Mouse (Mus musculus) frontal cortex, postnatal 36 days (tissue): ENCODE measurements around the gene Ccdc3.

Experiments
- DNase-seq, 2 experiments: peaks; one replicate each; pipeline ENCODE4 v3.0.0; 2022; ENCODE audit warnings: low spot score in 2 of 2

The Ccdc3 gene

DNA sequence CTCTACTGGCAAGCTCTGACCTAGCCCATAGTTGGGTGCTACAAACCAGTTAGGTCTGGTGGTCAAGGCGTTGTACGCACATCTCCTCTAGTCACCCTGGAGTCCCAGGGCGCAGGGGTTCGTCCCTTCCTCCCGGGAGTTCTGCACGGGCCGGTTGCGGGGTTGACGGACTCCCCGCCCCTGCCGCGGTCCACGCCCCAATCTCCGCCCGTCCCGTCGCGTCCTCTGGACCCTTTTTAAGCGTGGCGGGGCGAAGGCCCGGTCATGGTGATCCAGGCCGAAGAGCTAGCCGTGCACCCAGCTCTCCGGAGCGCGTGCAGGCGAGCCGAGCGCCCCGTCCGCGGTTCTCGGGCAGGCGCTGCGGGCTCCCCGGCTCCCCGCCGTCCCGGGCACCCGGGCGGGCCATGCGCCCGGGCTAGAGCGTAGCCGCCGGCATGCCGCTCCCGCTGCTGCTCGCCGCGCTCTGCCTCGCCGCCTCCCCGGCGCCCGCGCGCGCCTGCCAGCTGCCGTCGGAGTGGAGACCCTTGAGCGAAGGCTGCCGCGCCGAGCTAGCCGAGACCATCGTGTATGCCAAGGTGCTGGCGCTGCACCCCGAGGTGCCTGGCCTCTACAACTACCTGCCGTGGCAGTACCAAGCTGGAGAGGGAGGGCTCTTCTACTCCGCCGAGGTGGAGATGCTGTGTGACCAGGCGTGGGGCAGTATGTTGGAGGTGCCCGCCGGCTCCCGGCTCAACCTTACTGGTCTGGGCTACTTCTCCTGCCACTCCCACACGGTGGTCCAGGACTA, at the start of gene Ccdc3:
TSS of gene Ccdc3 (plus strand) at position 277 of the 787 bp plus-strand sequence.
- no peak for DNase-seq

GRCm38 (mm10) chr2:5090385-5090784, 47.2 kb upstream of the Ccdc3 start:
- peak in 1 of 2 experiments; percentile 59 for DNase-seq

DNA sequence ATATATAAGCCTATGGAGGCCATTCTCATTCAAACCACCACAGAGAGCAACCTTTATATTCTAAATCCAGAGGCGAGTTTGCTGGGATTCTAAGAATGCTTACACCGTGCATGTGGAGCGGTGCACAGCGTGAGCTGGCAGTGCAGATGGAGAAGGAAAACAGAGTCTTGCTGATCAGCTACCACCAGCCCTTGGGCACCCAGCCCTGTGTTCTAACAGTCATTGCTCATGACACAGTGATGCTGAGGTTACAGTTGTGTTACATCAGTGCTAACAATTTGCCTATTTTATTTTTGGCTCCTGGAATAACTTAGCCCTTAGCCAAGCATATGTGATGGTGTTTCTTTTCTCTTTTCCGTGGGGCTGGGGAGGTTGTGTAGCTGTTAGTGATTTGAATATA, 42.7 kb upstream of the Ccdc3 start:
- no peak for DNase-seq

DNA sequence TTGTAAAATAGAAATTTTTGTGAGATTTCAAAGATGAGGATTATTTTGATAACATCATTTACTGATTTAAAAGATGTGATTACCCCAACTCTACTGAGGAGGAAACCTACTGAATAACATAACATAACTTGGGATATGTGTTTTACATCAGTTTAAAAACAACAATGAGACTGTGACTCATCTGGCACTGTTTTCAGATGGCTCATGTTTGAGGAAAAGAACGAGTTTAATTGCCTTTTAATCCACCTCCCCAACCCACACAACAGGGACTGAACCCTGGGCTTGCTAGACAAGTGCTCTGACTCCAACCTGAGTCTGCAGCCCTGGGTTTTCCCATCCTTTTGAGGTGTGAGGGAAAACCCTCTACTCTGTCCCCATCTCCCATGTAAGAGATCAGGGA, 42.3 kb upstream of the Ccdc3 start:
- no peak for DNase-seq

GRCm38 (mm10) chr2:5097786-5098445, 39.7 kb upstream of the Ccdc3 start:
- peak in 1 of 2 experiments; percentile 33 for DNase-seq

DNA sequence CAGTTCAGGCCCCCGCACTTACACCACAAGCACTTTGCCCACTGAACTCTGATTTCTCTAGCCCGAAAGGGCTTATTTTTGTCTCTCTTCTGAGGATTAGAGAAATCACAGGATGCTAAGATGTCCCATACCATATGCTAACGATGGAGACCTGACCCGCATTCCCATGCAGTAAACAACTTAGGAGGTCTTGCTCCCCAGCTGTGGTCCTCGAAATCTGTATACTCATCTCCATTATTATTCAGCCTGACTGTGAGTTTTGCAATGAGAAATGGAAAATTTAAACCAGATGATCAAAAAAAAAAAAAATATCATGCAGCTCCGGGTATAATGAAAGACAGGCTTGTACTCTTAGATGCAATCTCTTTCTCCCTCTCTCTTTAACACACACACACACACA, 38.4 kb upstream of the Ccdc3 start:
- DNase-seq = no peak

- no peak for DNase-seq
Observed at GRCm38 (mm10) chr2:5101743-5102245, 35.8 kb upstream of the Ccdc3 start.

DNA sequence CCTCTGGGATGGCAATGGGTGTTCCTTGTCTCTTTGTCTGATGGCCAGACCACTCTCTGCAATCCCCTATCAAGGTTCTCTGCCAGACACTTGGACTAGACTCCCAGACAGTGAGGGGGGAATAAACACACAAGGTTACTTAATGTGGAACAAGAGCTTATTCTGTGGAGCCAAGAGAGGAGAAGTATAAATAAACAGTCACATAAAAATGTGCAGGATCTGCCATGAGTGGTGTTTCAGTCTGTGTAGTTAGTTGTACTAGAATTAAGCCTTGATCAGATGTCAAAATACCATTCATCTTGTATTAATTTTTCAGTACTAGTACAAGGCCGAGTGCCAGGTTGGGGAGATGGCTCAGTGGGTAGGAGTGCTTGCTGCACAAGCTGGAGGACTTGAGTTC, 34.7 kb upstream of the Ccdc3 start:
- no peak for DNase-seq

- DNase-seq = no peak
Observed at GRCm38 (mm10) chr2:5112785-5113291, 24.7 kb upstream of the Ccdc3 start.

DNA sequence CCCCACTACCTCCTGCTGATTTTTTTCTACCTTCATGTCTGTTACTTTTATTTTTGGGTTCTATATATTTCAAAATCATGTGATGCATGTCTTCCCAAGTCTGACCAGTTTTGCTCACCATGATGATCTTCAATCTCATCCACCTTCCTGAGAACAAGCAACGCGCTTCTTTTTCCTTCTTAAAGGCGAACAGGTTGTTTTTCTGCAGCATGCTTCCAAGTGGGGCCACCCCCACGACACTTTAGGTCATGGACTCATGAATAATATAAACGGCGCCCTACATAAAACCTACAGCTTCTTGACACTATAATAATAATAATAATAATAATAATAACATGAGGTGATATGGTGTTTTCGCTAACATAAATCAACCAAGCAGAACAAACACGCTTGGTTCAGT, 23.2 kb upstream of the Ccdc3 start:
- no peak for DNase-seq

- DNase-seq = no peak
Observed at GRCm38 (mm10) chr2:5116856-5117532, 20.6 kb upstream of the Ccdc3 start.

GRCm38 (mm10) chr2:5125506-5125905, 12.1 kb upstream of the Ccdc3 start:
- DNase-seq = no peak

DNA sequence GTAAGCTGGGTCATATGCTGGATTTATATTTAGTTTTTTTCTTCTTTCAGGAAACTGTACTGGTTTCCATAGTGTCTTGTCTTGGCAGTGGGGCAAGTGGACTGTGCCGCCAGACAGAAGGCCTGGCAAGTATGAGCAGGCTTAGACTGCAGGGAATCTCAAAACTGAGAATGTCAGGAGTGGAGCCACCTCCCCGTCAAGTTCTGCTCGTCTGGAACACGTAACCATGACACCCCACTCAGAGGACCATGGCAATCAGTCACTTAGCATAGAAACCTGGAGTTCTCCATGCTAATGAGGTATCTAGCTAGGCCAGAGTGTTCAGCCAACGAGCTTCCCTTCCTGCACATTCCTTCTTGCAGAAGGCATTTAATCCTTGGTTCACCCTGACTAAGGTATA, 10.2 kb upstream of the Ccdc3 start:
- DNase-seq = no peak

DNA sequence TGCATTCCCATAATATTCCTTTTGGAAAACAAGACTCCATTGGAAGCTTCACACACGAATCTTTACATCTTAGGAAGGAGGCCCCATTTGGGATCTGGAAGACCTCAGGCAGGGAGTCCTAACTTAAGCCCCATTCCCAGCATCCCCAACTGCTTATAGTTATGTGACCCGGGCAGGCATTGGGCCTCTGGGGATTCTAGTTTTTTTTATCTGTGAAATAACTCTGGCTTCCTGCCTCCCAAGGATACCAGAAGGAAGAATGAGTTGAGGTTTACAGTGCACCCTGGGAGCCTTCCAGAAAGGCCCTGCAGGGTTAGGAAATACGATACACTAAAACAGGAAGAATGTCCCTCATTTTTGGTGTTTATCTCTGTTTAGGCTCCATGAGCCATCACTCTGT, 8.5 kb upstream of the Ccdc3 start:
- no peak for DNase-seq

DNA sequence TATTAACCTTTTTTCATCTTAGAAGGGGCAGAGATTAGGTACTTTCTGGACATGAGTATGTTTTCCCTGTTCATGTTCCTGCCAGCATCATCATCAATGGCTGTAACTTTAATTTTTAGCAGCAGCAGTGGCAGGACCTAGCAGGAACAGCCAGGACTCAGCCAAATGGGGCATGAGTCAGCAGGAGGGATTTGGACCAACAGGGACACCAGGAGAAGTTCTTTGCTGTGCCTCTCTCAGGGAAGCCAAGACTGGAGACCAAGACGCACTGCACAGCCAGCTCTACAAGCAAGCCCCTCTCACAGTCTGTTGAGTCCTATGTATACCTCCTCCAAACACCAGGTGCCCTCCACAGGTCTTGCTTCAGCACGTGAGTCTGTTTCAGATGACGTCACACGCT, 5.5 kb upstream of the Ccdc3 start:
- no peak for DNase-seq

- DNase-seq = no peak
Observed at GRCm38 (mm10) chr2:5134959-5135743, 2.4 kb upstream of the Ccdc3 start.

DNA sequence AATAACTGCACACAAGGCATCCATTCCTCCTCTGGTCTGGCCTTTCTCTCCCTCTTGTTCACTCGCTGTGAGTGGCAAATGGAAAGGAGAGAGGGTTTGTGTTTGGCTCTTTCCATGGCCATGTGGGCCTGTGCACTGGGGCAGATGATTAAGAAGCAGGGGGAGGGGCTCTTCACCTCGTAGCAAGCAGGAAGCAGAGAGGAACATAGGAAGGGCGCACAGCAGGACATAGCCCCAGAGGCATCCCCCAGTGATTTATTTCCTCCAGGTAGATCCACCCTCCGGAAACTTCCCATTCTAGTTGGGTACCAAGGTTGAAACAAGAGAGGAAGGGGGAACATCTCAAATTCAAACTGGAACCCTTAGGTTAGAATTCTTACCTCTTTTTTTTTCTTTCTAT, 2.4 kb downstream of the Ccdc3 start:
- DNase-seq = no peak

DNA sequence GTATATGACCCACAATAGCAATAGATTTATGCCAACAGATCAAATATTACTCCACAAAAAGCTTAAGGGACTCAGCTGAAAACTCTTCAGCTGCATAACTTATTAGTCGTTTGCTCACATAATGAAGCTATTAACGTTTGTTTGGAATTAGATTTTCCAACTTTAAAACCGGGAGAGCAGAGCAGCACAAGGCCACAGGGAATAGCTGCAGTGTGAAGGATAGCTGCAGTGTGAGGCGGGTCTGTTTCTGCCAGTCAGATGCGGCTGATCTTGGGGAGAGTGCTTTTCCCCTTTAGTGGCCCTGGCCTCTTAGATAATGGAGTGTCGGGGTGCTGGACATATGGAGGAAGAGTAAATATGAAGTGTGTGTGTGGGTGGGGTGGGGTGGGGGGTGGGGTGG, 6.9 kb downstream of the Ccdc3 start:
- DNase-seq = no peak

DNA sequence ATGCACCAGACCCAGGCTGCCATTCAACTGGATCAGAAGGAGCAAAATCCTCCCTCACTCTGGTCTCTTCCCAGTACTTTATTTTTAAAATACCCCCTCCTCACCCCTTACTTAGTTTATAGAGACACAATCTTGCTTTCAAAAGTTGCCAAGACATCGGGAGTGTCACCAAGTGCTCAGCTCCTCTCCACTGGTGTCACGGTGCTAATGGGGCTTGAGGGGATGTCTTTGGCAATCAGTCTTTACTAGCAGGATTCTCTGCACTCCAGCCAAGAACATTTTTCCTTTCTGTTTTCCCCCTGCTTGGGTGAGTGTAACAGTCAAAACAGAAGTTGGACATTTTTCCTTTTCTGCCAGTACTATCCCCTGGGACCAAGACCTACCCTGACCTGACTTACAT, 10.3 kb downstream of the Ccdc3 start:
- no peak for DNase-seq

DNA sequence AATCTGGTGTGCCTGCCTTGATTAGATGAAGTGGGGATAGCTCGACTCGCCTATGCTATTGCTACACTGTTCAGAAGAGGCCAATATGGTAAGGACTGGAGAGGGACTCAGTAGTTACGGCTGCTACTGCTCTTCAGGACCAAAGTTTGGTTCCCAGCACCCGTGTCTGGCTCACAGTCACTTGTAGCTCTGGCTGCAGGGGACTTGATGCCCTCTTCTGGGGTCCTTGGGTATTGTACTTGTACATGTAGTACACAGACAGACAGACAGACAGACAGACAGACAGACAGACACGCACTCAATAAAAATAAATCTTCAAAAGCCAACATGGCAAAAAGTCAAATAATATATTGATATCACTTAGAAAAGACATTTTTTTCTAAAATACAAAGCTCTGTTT, 17.1 kb downstream of the Ccdc3 start:
- no peak for DNase-seq

DNA sequence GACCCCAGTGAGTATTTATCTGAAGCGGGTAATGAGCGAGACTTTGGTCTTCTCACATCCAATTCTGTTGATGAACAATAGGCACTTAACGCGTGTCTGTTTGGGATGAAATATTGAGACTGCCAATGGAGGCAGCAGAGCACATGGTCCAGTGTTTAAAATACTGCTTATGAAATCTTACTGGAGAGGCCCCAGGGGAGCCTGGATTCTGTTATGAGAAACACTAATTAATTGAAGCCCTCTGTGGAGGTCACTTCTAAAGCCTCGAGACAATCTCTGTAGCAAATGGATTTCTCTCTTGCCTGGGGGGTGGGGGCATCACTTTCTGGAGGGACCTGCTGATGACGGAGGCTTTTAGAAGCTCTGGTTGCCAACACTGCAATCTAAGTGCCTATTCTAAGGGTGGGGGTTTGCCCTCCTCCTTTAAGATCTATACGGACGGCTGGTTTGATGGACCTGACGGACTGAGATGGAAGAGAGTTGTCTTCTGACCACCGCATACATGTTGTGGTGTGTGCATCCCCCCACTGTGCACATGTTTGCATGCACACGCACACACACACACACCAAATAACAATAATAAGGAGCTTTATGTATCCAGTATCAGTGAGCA, 22.8 kb downstream of the Ccdc3 start:
- DNase-seq = no peak
